Mouse (Mus musculus): ENCODE measurements around the gene Gpr33.

The Gpr33 gene

DNA sequence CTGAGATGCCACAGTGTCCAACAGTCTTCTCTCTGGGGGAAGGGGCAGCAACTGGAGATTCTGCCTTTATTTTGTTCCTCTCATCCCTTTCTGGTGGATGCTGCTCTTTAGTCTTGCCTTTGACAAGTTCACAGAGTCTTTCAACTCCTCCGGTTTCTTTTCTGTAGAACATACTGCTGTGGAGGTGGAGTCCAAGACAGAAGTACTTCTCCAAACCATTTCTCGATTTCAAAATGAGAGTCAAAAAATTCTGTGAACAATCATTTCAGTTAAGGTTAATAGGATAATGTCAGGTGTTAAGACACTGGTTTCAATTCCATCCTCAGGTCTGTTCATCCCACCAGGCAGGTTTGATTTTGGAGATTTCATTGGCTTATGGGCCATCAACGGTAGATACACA lies at the start of gene Gpr33:
Gpr33 (minus strand) TSS at position 101 of the 400 bp plus-strand sequence.
- no peak for DNase-seq

DNA sequence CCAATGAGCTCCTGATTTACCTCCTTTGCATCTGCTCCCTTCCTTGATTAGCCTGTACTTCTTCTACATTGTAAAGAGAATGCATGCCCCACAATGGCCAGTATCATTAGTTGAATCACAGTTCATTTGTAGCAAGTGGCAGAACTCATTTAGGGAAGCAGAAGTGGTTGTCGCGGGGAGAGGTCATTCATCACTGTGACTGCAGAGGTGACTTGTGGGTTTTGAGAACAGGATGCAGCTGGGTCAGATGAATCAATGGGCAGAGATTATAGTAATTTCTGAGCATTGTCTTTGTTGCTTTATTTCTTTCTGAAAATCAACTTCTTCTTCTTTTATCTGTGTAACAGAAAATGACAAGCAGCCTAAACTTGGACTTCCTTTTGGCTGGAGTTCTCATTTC lies 21.5 kb upstream of the Gpr33 start:
- no peak for DNase-seq

DNA sequence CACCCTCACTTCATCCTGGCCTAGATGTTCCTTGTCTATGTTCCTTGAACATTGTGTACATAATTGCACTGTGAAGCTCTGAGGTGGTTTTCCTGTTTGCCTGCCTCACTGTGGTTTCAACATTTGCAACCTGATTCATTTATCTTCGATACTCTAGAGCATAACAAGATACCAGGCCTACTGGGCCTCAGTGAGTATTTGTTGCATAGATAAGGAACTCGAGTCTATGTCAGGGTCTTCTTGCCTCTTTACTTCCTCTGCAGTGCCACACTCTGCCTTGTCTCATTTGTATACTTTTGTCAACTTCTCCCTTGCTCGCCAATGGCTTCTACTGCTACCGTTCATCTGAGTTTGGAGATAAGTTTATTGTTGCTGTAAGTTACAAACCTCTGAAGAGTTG lies 18.5 kb upstream of the Gpr33 start:
- DNase-seq: no peak

DNA sequence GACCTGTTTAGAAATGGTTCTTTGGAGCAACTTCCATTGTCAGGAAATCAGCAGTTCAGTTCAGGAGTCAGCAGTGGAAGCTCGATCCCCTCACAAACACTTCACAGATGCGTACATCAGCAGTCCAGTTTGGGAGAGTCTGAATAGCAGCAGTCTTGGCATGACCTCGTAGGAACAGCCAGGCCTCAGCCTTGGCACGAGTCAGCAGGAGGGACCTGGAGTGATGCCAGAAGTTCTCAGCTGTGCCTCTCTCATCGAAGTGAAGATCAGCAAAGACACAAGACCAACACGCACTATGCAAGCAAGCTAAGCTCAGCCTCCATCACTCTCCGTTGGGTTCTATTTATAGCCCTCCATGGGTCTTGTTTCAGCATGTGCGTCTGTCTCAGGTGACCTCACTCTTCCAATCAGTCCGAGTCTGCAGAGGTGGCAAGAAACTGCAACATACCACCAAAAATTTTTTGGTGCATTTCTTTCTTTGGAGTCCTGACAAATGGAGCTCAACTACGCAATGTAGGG lies 15.0 kb upstream of the Gpr33 start:
- DNase-seq: peak in 1 of 2 experiments; percentile 10

DNA sequence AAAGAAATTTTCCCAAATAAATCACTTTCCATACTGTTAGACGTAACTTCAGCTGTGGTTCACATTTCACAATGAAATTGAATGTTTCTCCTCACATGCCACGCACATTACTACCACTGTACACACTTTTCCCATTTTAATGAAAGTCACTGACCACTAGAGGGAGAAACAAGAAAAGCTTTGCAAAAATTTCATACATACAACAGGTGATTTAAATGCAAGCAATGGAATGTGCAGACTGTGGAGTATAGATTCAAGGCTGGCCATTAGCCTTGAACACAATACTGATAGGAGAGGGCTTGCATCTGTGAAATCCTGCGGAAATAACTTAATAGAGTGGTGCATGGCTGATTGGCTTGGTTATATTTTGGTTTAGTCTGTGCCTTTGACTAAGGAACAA lies 10.5 kb upstream of the Gpr33 start:
- no peak for DNase-seq

DNA sequence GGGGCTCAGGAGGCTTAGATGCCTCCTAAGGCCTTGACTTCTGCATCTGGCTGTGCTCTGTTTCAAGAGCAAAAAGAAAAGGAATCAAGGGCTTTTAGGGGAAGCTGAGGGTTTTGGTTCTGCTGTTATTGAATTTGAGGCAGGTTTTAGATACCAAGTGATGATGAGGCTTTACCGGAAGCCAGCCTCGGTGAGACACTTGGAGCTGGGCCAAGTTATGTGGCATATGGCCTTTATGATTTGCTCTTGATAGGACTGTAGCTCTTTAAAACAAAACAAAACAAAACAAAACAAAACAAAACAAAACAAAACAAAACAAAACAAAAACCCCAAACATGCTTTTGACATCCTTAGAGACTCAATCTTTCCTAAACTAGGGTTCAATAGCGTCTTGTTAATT lies 7.1 kb upstream of the Gpr33 start:
- no peak for DNase-seq

DNA sequence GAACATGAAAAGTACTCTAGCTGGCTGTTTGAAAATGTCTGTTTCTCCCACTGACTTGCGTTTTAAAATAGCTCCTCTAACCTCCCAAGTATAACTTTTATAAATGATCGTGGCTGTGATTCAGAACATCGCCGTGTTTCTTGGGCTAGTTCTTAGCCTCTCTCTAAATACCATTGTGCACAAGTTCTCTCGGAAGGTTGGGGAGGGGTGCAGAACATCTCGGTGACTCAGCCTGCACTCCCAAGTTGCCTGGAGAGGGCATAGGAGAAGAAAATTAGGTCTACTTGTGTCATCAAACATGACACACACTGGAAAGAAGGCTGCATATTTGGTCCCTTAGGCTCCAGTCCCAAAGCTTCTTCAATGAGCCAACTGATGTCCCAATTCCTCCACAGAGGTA lies 4.4 kb upstream of the Gpr33 start:
- no peak for DNase-seq

- DNase-seq: no peak
Measured at GRCm38 (mm10) chr12:52014494-52015029, 13.3 kb downstream of the Gpr33 start.

DNA sequence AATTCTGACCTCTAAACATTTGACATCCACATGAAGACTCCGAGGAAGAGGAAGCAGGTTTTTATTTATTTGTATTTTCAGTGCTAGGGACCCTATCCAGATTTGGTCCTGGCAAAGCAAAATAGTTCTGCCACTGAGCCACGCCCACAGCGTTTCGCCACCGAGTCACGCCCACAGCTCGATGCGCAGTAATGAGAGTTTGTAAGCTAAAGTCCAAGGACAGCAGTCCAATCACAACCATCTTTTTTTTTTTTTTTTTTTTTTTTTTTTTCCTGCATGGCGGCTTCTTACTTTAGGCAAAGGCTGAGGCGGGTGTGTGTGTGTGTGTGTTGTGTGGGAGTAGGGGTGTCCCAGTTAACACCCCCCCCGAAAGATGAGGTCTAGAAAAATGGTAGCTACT lies 13.8 kb downstream of the Gpr33 start:
- peak in 1 of 2 experiments; percentile 13 for DNase-seq

DNA sequence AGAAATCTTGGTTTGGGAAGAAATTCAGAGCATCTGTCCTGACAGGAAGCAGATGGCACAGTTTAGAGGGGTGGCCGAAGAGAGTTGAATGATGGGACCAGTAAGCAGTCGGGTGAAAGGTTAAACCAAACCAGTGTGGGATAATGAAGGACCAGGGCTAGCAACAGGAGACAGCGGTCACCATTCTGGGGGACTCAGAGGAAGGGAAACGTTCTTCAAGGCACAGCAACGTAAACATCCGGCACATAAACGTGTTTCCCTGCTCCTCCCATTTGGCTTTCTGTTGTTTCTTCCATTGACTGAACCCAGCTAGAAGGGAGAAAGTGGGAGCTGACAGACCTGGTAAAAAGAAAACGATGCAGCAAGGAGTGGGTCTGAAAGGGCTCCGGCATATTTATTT lies 14.6 kb downstream of the Gpr33 start:
- DNase-seq: no peak

GRCm38 (mm10) chr12:52012159-52012558 lies 15.7 kb downstream of the Gpr33 start:
- no peak for DNase-seq

- DNase-seq: no peak
Measured at GRCm38 (mm10) chr12:52010630-52010961, 17.3 kb downstream of the Gpr33 start.

DNA sequence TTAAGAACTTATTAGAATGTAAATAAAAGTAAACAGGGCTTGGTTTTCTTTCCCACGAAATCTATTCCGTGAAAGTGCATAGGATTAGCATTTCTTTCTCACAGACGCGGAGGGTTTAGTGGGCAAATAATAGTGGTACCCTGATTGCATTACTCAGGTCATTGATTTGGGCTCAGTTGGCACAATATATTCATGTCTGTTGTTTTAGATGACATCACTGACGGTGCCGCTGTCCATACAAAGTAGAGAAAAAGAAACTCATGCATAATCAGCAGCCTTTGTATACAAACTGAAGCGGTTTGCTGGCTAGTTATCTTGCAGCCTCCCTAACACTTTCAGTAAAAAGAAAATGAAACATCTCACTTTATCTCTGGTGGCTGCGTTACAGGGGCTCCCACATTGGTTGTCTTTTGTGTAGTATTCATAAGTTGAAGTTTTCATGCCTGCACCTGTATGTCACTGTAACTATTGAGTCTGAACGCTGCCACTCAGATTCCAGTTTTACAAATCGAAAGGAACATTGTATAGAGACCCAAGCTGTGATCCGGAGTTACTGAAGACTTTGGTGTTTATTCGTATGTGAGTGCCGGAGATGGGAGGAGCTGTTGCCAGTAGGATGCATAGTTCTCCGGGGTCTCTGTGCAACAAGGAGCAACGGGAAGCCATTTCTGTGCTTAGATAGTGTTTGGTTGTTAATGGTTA lies 17.8 kb downstream of the Gpr33 start:
- no peak for DNase-seq

- no peak for DNase-seq
Measured at GRCm38 (mm10) chr12:52006633-52006994, 21.2 kb downstream of the Gpr33 start.

GRCm38 (mm10) chr12:52005877-52006632 lies 21.8 kb downstream of the Gpr33 start, which contains the start of gene Dtd2:
Gene Dtd2 (minus strand): TSS chr12:52006501.
- peak; percentile 96 to 97 for DNase-seq

- no peak for DNase-seq
Measured at GRCm38 (mm10) chr12:52002746-52003145, 25.1 kb downstream of the Gpr33 start.

- DNase-seq: peak; percentile 35 to 53
Measured at GRCm38 (mm10) chr12:52001544-52001943, 26.3 kb downstream of the Gpr33 start.

- no peak for DNase-seq
Measured at GRCm38 (mm10) chr12:51998366-51998932, 29.4 kb downstream of the Gpr33 start.

- DNase-seq: no peak
Measured at GRCm38 (mm10) chr12:51995738-51996536, 31.9 kb downstream of the Gpr33 start.

GRCm38 (mm10) chr12:51990629-51991028 lies 37.2 kb downstream of the Gpr33 start:
- DNase-seq: no peak

GRCm38 (mm10) chr12:51988536-51988935 lies 39.3 kb downstream of the Gpr33 start:
- no peak for DNase-seq

- DNase-seq: no peak
Measured at GRCm38 (mm10) chr12:51985826-51986225, 42.0 kb downstream of the Gpr33 start.

All from kidney, postnatal 4 days (tissue).